Mouse (Mus musculus) layer of hippocampus, postnatal 10 days (tissue): ENCODE data around the gene Krtap5-2. TPM values are rescaled to one million over a fixed set of nuclear protein-coding genes. Genes with fewer than 3 reads are reported as not detected.
A peak's percentile ranks its signal among the peaks of the same experiment; 100 is the strongest.
"Not testable (repeated sequence)": the region's sequence is repeated elsewhere in the genome, so short reads cannot be mapped to it uniquely, and the experiment has no call there.

Experiments
- DNase-seq, 2 experiments: peaks; one replicate each; pipeline ENCODE4 v3.0.0; 2021; ENCODE audit warnings: low spot score in 2 of 2
- total RNA-seq, 2 experiments: library from RNA; stranded (reverse); gene quantifications; 2 replicates each; pipeline ENCODE4 v1.2.3; 2021

Krtap5-2 gene
- total RNA-seq, 2 experiments from 2014 or later, result not detected

DNA sequence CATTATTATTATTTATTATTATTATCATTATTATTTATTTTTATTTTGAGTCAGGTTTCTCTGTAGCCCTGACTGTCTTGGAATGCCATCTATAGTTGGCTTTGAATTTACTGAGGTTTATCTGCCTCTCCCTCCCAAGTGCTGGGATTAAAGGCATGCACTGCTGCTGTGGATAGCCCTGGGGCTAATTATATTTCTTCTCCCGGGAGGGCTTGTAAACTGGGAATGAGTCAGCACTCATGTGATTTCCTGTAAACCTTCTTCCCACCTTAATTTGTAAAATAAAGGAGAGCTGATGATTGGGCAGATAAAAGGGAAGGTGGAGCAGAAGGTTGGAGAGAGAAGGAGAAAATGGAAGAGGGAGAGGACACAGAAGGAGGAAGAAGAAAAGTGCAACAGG is 35.1 kb downstream of the Krtap5-2 start:
- DNase-seq, result no peak

DNA sequence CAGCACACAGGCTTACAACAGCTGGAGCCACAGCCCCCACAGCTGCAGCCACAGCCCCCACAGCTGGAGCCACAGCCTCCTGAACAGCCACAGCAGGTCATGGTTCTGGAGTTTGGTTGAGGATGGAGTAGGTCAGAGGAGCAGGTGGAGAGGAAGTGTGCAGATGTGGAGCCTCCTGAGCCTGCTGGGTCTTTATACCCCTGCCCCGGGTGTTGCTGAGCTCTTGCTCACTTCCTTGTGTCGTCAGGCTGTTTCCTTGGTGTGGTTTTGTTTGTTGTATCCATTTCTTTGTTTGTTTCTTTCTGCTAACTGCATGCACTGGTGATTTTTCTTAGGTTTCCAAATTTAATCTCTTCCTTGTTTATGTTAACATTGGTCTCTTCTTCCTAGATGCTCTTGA is 39.9 kb downstream of the Krtap5-2 start, which contains the start of gene Gm39115:
TSS of gene Gm39115 (minus strand) at position 101 of the 400 bp plus-strand sequence.
- not testable (repeated sequence) for DNase-seq

DNA sequence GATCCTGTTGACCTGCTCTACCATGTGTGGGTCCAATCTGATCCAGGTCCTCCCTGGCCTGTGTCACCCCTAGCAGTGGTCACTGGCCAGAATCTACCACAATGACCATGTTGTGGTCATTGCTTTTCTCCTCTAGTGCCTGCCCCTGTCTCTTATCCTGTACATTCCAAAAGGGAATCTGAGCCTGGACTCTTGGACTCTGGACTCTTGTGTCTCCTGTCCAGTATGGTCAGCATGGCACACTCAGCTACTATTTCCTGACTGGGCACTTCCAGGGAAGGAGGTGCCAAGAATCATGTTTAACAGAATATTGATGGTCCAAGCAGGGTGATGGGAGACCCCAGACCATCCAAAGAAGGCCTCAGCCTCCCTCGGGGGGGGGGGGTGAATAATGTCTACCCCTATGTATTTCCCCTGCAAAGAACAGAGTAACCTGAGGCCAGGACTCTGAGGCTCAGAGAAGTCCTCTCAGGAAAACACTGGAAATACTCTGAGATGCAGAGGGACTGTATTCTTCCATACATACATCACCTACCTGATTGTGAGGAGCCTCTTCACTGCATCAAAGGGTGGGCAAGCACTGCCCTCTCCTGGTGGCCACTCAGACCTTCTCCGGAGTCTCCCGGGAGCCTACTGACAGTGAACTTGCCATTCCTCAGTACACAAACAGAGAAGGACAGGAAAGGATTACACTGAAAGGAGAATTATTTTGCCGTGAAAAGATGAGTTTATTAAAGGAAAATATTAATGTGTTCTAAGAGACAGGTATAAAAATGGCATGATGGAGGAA is 41.4 kb downstream of the Krtap5-2 start:
- peak; percentile 8 to 29 for DNase-seq

- DNase-seq, result no peak
Measured at GRCm38 (mm10) chr7:142128843-142129242, 47.0 kb downstream of the Krtap5-2 start.

Other genes starting within 250 kb of the Krtap5-2 start
- gene Brsk2, start 226.3 kb downstream of the Krtap5-2 start, total RNA-seq, result 100 to 1,000 TPM; 166 to 172 TPM
- gene Mob2, start 114.9 kb downstream of the Krtap5-2 start, total RNA-seq, result 10 to 100 TPM; 20.5 to 20.9 TPM
- 100 to 1,000 TPM; 139 to 150 TPM for gene Dusp8, start 80.2 kb downstream of the Krtap5-2 start, total RNA-seq
- gene Gm45618, start 55.3 kb downstream of the Krtap5-2 start, total RNA-seq, result not detected
- not detected for gene Gm39115, start 40.0 kb downstream of the Krtap5-2 start, total RNA-seq
- not detected for gene Gm45337, start 31.4 kb downstream of the Krtap5-2 start, total RNA-seq
- gene Gm29735, start 18.9 kb downstream of the Krtap5-2 start, total RNA-seq, result not detected
- not detected for gene Gm4553, start 10.3 kb downstream of the Krtap5-2 start, total RNA-seq
- gene Gm10153, start 14.4 kb upstream of the Krtap5-2 start, total RNA-seq, result not detected
- gene Krtap5-3, start 25.4 kb upstream of the Krtap5-2 start, total RNA-seq, result not detected
- gene Gm7579, start 35.9 kb upstream of the Krtap5-2 start, total RNA-seq, result not detected
- gene Krtap5-5, start 54.0 kb upstream of the Krtap5-2 start, total RNA-seq, result not detected
- not detected for gene Gm40460, start 65.1 kb upstream of the Krtap5-2 start, total RNA-seq
- gene Gm2431, start 82.3 kb upstream of the Krtap5-2 start, total RNA-seq, result not detected
- gene Gm4559, start 98.4 kb upstream of the Krtap5-2 start, total RNA-seq, result not detected
- not detected for gene Krtap5-1, start 121.1 kb upstream of the Krtap5-2 start, total RNA-seq
- gene Krtap5-4, start 127.5 kb upstream of the Krtap5-2 start, total RNA-seq, result not detected
- gene Ifitm10, start 197.7 kb upstream of the Krtap5-2 start, total RNA-seq, result 10 to 100 TPM; 21.0 to 24.6 TPM
- gene Gm49369, start 206.7 kb upstream of the Krtap5-2 start, total RNA-seq, result 1 to 10 TPM in 1 of 2 experiments, not detected in 1; 6.5 TPM
- 100 to 1,000 TPM; 252 to 270 TPM for gene Ctsd, start 212.0 kb upstream of the Krtap5-2 start, total RNA-seq